Mouse (Mus musculus) erythroblast, embryonic 14.5 days (primary cell): Measurements from ENCODE around the gene Mthfsd.

Experiments
- GATA1 ChIP-seq: IDR thresholded peaks from 2 replicates; pipeline ENCODE4 v1.6.1; 2012; ENCODE audit warnings: low read length, inconsistent platforms, mixed read lengths
- TAL1 ChIP-seq: IDR thresholded peaks from 3 replicates; pipeline ENCODE4 v1.6.1; 2012; ENCODE audit warnings: low read length, inconsistent platforms, mixed read lengths

- peak; percentile 63 for TF ChIP-seq GATA1
- no peak for TF ChIP-seq TAL1
These were observed at the start of gene Mthfsd for GRCm38 (mm10) chr8:121107668-121108656.
